Mouse (Mus musculus) midbrain, embryonic 15.5 days (tissue): ENCODE data around the gene Mad2l2. TPM values are rescaled to one million over a fixed set of nuclear protein-coding genes. Genes with fewer than 3 reads are reported as not detected.

Experiments used
- ATAC-seq: fragments of 200-750 bp; cut with Nextera tagmentation; replicated peaks from 2 replicates; pipeline ENCODE4 v1.8.0; 2017; ENCODE audit warnings: moderate TSS enrichment
- H3K27ac ChIP-seq: fragments of 300-500 bp; sonication (generic); 2 replicates; pipeline ENCODE4 v1.5.1; 2015; ENCODE audit warnings: mild to moderate bottlenecking, inconsistent platforms
- H3K27me3 ChIP-seq: fragments of 300-500 bp; sonication (generic); replicated peaks from 2 replicates; pipeline ENCODE4 v1.6.1; 2015; ENCODE audit warnings: inconsistent platforms
- H3K36me3 ChIP-seq: fragments of 300-500 bp; sonication (generic); replicated peaks from 2 replicates; pipeline ENCODE4 v1.6.1; 2015; ENCODE audit warnings: inconsistent platforms
- H3K4me1 ChIP-seq: fragments of 300-500 bp; sonication (generic); 2 replicates; pipeline ENCODE4 v1.6.1; 2015; ENCODE audit warnings: inconsistent platforms
- H3K4me2 ChIP-seq: fragments of 300-500 bp; sonication (generic); 2 replicates; pipeline ENCODE4 v1.6.1; 2015; ENCODE audit warnings: inconsistent platforms, mild to moderate bottlenecking, moderate library complexity
- H3K4me3 ChIP-seq: fragments of 300-500 bp; sonication (generic); 2 replicates; pipeline ENCODE4 v1.5.1; 2015; ENCODE audit warnings: mild to moderate bottlenecking, inconsistent platforms
- H3K9ac ChIP-seq: fragments of 300-500 bp; sonication (generic); 2 replicates; pipeline ENCODE4 v1.6.1; 2015; ENCODE audit warnings: mild to moderate bottlenecking, inconsistent platforms
- H3K9me3 ChIP-seq: fragments of 300-500 bp; sonication (generic); 2 replicates; pipeline ENCODE4 v1.6.1; 2016; ENCODE audit warnings: inconsistent platforms
- WGBS: fragments of 180-500 bp; shearing (Covaris S2); methylation state at CpG from one replicate; pipeline ENCODE4 v1.1.7; 2015; ENCODE audit warnings: mixed read lengths; 5-methylcytosine and 5-hydroxymethylcytosine counted together
- polyA plus RNA-seq: library from polyadenylated mRNA; unstranded; fragments of >200 nt; fragmentation: Nextera tagmentation; extraction: Ambion mirVana; gene quantifications from 2 replicates; pipeline ENCODE4 v1.2.1, GENCODE M21; 2015

The Mad2l2 gene
- polyA plus RNA-seq, 1 experiment from 2014 or later, result 99.2 TPM

GRCm38 (mm10) chr4:148091181-148091580 lies 39.0 kb upstream of the Mad2l2 start:
- WGBS, result 95% methylated on average over 1 of the region's 1 CpGs
- no peaks in the 10 kb centered on the region for H3K9me3 ChIP-seq
- no peak overlapping the region for H3K4me3 ChIP-seq
- H3K27ac ChIP-seq, result no peak overlapping the region
- H3K4me1 ChIP-seq, result peaks cover 17% of the 10 kb centered on the region
- H3K36me3 ChIP-seq, result no peaks in the 10 kb centered on the region
- ATAC-seq, result no peak
- no peak overlapping the region for H3K4me2 ChIP-seq
- H3K9ac ChIP-seq, result no peak overlapping the region
- no peaks in the 10 kb centered on the region for H3K27me3 ChIP-seq

GRCm38 (mm10) chr4:148092551-148093271 lies 37.5 kb upstream of the Mad2l2 start:
- Histone ChIP-seq H3K36me3 (no peaks in the 10 kb centered on the region), H3K9ac (no peak overlapping the region), H3K4me1 (peaks cover 10% of the 10 kb centered on the region), H3K4me2 (no peak overlapping the region), H3K27ac (no peak overlapping the region), H3K4me3 (no peak overlapping the region), H3K27me3 (no peaks in the 10 kb centered on the region), H3K9me3 (no peaks in the 10 kb centered on the region)
- 87% methylated on average over 11 of the region's 11 CpGs for WGBS
- ATAC-seq, result no peak

GRCm38 (mm10) chr4:148094161-148094560 lies 36.0 kb upstream of the Mad2l2 start:
- H3K9ac ChIP-seq, result no peak overlapping the region
- no peak for ATAC-seq
- no peaks in the 10 kb centered on the region for H3K4me1 ChIP-seq
- no peak overlapping the region for H3K4me3 ChIP-seq
- H3K36me3 ChIP-seq, result no peaks in the 10 kb centered on the region
- no peaks in the 10 kb centered on the region for H3K9me3 ChIP-seq
- no peak overlapping the region for H3K27ac ChIP-seq
- H3K27me3 ChIP-seq, result no peaks in the 10 kb centered on the region
- H3K4me2 ChIP-seq, result no peak overlapping the region
- 85% methylated on average over 5 of the region's 5 CpGs for WGBS

DNA sequence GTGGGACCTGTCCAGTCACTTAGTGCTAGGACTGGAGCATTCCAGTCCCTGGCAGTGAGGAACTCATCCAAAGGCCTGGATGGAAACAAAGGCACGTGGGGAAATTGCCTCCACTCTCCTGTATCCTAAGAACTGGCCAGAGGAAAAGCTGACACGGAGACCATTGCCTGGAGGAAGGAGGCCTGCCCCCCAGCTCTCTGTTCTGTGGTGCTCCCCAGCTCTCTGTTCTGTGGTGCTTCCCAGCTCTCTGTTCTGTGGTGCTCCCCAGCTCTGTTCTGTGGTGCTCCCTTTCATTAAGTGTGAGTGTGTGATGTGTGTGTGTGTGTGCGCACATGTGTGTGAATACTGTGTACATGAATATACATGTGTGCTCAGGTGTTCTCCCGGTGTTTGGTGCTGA lies 35.1 kb upstream of the Mad2l2 start:
- Histone ChIP-seq H3K27me3 (no peaks in the 10 kb centered on the region), H3K9me3 (no peaks in the 10 kb centered on the region), H3K27ac (no peak overlapping the region), H3K4me2 (no peak overlapping the region), H3K4me3 (no peak overlapping the region), H3K9ac (no peak overlapping the region), H3K36me3 (no peaks in the 10 kb centered on the region), H3K4me1 (no peaks in the 10 kb centered on the region)
- WGBS, result 73% methylated on average over 4 of the region's 4 CpGs
- ATAC-seq, result no peak

DNA sequence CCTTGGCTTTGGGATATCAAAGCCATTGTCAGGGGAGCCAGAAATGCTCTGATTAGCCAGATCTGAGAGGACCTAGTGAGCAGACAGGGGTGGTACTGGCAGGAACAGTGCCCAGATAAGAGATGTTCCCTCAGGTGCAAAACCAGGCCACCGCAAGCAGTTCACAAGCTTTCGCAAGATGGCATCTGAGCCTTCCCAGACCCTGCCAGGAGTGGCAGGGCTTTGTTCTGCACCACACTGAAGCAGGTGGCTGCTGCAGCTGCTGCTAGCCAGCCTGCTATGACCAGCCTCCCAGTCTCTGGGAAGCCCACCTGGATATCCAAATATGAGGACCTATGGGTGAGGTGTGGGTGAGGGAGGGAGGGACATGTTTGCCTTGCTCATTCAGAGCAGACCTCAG lies 32.2 kb upstream of the Mad2l2 start:
- no peak overlapping the region for H3K4me2 ChIP-seq
- 88% methylated on average over 2 of the region's 2 CpGs for WGBS
- H3K9ac ChIP-seq, result no peak overlapping the region
- H3K36me3 ChIP-seq, result no peaks in the 10 kb centered on the region
- no peaks in the 10 kb centered on the region for H3K9me3 ChIP-seq
- no peak overlapping the region for H3K4me3 ChIP-seq
- H3K27ac ChIP-seq, result no peak overlapping the region
- no peak for ATAC-seq
- peaks cover 11% of the 10 kb centered on the region for H3K4me1 ChIP-seq
- no peaks in the 10 kb centered on the region for H3K27me3 ChIP-seq

DNA sequence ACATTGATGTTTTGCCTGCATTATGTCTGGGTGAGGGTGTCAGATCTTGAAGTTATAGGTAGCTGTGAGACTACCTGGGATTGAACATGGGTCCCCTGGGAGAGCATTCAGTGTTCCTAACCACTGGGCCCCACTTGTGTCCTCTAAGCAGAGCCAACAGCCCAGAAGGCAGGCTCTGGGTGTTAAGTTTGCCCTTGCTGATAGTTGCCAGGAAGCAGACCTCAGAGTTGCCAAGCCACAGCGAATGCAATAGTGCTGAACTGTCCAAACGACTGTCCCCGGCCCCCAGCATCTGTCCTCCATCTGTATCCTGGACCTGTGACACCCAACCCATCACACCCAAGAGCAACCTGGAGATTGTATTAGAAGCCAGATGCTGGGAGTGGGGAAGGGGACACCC lies 31.5 kb upstream of the Mad2l2 start:
- ATAC-seq, result no peak
- no peak overlapping the region for H3K4me3 ChIP-seq
- H3K9ac ChIP-seq, result no peak overlapping the region
- no peak overlapping the region for H3K27ac ChIP-seq
- no peaks in the 10 kb centered on the region for H3K27me3 ChIP-seq
- peaks cover 11% of the 10 kb centered on the region for H3K4me1 ChIP-seq
- H3K36me3 ChIP-seq, result no peaks in the 10 kb centered on the region
- H3K9me3 ChIP-seq, result no peaks in the 10 kb centered on the region
- no peak overlapping the region for H3K4me2 ChIP-seq
- WGBS, result 91% methylated on average over 3 of the region's 3 CpGs

- peak; percentile 90 for ATAC-seq
Measured at GRCm38 (mm10) chr4:148101801-148102527, 28.2 kb upstream of the Mad2l2 start.

DNA sequence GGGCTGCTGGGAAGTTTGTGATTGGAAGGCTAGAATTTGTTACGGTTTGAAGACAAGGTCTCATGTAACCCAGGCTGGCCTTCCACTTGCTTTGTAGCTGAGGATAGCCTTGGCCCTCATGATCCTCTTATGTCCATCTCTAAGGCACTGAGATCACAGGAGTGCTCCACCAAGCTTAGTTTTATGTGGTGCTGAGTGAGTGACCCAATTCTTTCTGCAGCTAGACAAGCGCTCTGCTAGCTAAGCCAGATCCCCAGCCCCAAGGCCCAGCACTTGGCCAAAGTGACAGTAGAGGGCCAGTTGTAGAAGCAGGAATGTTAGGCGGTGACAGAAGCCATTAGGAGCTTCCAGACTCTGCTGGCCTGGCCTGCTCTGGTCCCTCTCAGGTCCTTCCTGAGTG lies 26.0 kb upstream of the Mad2l2 start:
- Histone ChIP-seq H3K27ac (no peak overlapping the region), H3K27me3 (no peaks in the 10 kb centered on the region), H3K9ac (no peak overlapping the region), H3K4me3 (no peak overlapping the region), H3K4me1 (peaks cover 11% of the 10 kb centered on the region), H3K4me2 (no peak overlapping the region), H3K9me3 (no peaks in the 10 kb centered on the region), H3K36me3 (peaks cover 7% of the 10 kb centered on the region; the same call in 1 of the 2 replicates)
- 88% methylated on average over 3 of the region's 3 CpGs for WGBS
- ATAC-seq, result no peak

More at GRCm38 (mm10) chr4:148101801-148102527, 28.2 kb upstream of the Mad2l2 start:
- peak overlapping the region; percentile 32 for H3K9ac ChIP-seq
- peak overlapping the region; percentile 21 for H3K4me3 ChIP-seq
- peak overlapping the region; percentile 74 for H3K27ac ChIP-seq
- peak overlapping the region; percentile 45 for H3K4me2 ChIP-seq
- H3K9me3 ChIP-seq, result no peaks in the 10 kb centered on the region
- H3K4me1 ChIP-seq, result peaks cover 11% of the 10 kb centered on the region
- H3K27me3 ChIP-seq, result no peaks in the 10 kb centered on the region
- 15% methylated on average over 29 of the region's 29 CpGs for WGBS
- H3K36me3 ChIP-seq, result no peaks in the 10 kb centered on the region; the same call in 1 of the 2 replicates

DNA sequence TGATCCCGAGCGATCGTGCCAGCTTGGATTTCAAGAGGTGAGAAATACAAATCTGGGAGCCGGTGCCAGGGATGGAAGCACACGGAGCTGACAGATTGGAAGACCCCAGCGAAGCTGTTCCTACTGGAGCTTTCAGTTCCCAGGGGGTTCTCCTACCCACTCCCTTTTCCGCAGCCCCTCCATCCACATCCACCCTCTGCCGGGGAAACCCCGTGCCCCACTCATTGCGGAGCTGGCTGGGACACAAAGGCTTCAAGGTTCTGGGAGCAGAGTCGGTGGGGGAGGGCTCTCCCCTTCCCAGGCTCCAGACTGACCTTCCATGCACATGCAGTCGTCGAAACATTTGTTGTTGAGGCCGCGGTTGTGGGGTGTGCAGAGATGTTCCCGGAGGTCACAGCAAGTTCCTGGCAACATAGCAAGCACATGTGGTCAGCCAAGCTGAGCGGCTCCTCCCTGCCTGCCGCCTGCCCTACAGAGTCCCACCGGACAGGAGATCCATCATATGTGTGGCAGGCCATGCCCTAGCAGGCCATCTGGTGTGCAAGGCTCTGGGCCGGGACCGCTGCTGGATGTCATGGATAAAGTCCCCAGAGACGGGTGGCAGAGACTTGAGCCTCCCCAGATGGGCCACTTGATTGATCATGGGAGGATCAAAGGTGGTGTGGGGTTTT lies 22.4 kb upstream of the Mad2l2 start:
- no peaks in the 10 kb centered on the region for H3K4me1 ChIP-seq
- H3K4me3 ChIP-seq, result no peak overlapping the region
- H3K9me3 ChIP-seq, result no peaks in the 10 kb centered on the region
- no peak for ATAC-seq
- peaks cover 7% of the 10 kb centered on the region; the same call in 1 of the 2 replicates for H3K36me3 ChIP-seq
- no peak overlapping the region for H3K27ac ChIP-seq
- H3K27me3 ChIP-seq, result no peaks in the 10 kb centered on the region
- no peak overlapping the region for H3K4me2 ChIP-seq
- WGBS, result 66% methylated on average over 22 of the region's 22 CpGs
- H3K9ac ChIP-seq, result no peak overlapping the region

- H3K4me3 ChIP-seq, result no peak overlapping the region
- 73% methylated on average over 7 of the region's 7 CpGs for WGBS
- no peak overlapping the region for H3K9ac ChIP-seq
- no peak overlapping the region for H3K4me2 ChIP-seq
- ATAC-seq, result no peak
- no peak overlapping the region for H3K27ac ChIP-seq
- H3K4me1 ChIP-seq, result no peaks in the 10 kb centered on the region
- H3K27me3 ChIP-seq, result no peaks in the 10 kb centered on the region
- peaks cover 8% of the 10 kb centered on the region; the same call in 1 of the 2 replicates for H3K36me3 ChIP-seq
- H3K9me3 ChIP-seq, result no peaks in the 10 kb centered on the region
Measured at GRCm38 (mm10) chr4:148108565-148109100, 21.6 kb upstream of the Mad2l2 start.

- Histone ChIP-seq H3K36me3 (peaks cover 14% of the 10 kb centered on the region; the same call in 1 of the 2 replicates), H3K27me3 (no peaks in the 10 kb centered on the region), H3K9me3 (no peaks in the 10 kb centered on the region), H3K27ac (no peak overlapping the region), H3K9ac (no peak overlapping the region), H3K4me1 (no peaks in the 10 kb centered on the region), H3K4me3 (no peak overlapping the region), H3K4me2 (no peak overlapping the region)
- WGBS, result 89% methylated on average over 5 of the region's 5 CpGs
- no peak for ATAC-seq
Measured at GRCm38 (mm10) chr4:148109215-148109614, 21.0 kb upstream of the Mad2l2 start.

DNA sequence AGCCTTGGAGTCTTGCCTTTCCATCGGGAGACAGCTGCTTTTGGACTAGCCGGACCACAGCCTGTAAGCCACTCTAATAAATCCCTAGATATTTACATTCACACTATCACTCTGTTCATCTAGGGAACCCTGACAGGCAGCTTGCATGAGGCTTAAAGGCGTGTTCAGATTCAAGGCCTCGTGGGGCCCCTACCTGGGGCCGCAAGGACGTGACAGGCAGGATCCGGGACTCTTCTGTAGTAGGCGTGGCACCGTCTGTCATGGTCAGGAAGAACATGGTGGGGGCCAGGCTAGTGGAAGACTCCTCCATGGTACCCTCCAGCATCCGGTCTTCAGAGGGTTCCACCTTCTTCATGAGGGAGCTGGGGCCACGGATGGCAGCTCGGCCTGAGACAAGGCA lies 17.7 kb upstream of the Mad2l2 start:
- H3K9ac ChIP-seq, result no peak overlapping the region
- ATAC-seq, result no peak
- no peak overlapping the region for H3K4me2 ChIP-seq
- WGBS, result 86% methylated on average over 12 of the region's 12 CpGs
- H3K4me1 ChIP-seq, result peaks cover 14% of the 10 kb centered on the region
- peaks cover 11% of the 10 kb centered on the region; the same call in 1 of the 2 replicates for H3K36me3 ChIP-seq
- H3K9me3 ChIP-seq, result no peaks in the 10 kb centered on the region
- no peaks in the 10 kb centered on the region for H3K27me3 ChIP-seq
- H3K27ac ChIP-seq, result no peak overlapping the region
- H3K4me3 ChIP-seq, result no peak overlapping the region
